In the genomic region with DNA sequence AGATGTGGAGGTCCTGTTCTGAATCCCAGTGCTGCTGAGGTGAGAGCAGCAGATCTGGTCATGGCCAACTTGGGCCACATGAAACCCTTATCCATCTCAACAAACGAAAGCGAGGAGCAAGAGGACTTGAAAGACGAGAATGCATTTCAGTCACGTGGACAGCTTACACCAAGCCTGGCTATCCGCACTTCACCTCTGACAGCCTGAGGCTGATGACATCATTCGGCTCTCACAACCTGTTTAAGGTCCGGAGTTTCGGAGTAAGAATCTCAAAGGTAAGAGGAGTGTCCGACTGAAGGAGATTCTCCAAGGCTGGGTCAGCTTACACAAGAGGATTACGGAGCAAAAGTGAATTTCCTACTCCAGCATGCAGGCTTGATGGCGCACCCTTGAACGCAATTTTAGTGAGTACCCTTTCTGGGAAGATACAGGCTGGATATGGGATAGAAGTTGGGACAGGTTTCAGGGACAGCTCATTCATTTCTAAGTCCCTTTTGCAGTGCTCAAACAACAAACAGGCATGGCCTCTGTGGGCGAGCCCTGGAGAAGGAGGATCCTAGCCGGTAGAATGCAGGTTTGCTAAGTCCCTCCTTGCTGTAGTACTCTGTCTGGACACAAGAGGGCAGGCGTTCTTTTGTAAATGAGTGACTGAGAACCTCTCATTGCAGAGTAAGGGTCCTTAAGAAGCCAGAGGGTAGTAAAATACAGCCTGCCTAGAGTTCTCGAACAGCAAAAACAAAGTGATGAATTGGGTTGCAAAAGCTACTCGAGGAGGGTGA, we compare ENCODE assay signal across 7 mouse cellular contexts. TPM values are rescaled to one million over a fixed set of nuclear protein-coding genes. Genes with fewer than 3 reads are reported as not detected.
DNase-seq lines count a peak whose midpoint lies in the region; ATAC-seq lines count a peak whose summit lies in the region.

No protein-coding gene starts in this region.

- ATAC-seq in megakaryocyte-erythroid progenitor cell, adult 5-6 weeks (replicated peaks; ENCODE audit: low FRiP score, low TSS enrichment, poor library complexity, severe bottlenecking) = peak; percentile 92

- intact Hi-C loops in gastrocnemius, postnatal 14 days (cut with DNase I; ENCODE audit: low total_unique reads) = loop anchor here (5.0 kb wide), 1 partner anchor 102 kb away; no protein-coding TSS in a partner anchor
- intact Hi-C loops in left cerebral cortex, postnatal 10 days (cut with DNase I) = loop anchor here (2.0 kb wide), 1 partner anchor 122 kb away; no protein-coding TSS in a partner anchor

- peak; percentile 68 to 93 for DNase-seq in adrenal gland, adult (ENCODE audit: inconsistent age in 2 of 2, low spot score in 1 of 2)
- DNase-seq in embryo, embryonic 10 days (ENCODE audit: low spot score) = peak; percentile 90
- peak; percentile 73 for DNase-seq in gastrocnemius, postnatal 14 days
- peak; percentile 87 for DNase-seq in induced T-regulatory cell, adult 2 months (ENCODE audit: low read depth)
- DNase-seq in left cerebral cortex, postnatal 10 days (ENCODE audit: extremely low spot score in 1 of 2, low spot score in 2 of 2) = peak; percentile 70 to 82
- DNase-seq in spleen, adult 18-20 months = peak; percentile 41 to 86

RNA-seq across cellular contexts. Expression of gene Plbd1, which starts 41.2 kb away (rescaled TPM):
- total RNA-seq in gastrocnemius, postnatal 14 days (2021) = 10 to 100 TPM; 12.2 to 14.9 TPM
- under 1 TPM in 1 of 2 experiments, not detected in 1; 0.34 TPM for total RNA-seq in left cerebral cortex, postnatal 10 days (2021)
- total RNA-seq in megakaryocyte-erythroid progenitor cell, adult 5-6 weeks (2014; fragmentation: Nextera tagmentation) = 2.1 TPM in 1 of 2 replicates, not detected in the other
- 4.1 and 7.1 TPM in 2 replicates for total RNA-seq in megakaryocyte-erythroid progenitor cell, adult 5-6 weeks (2017)

Comparison
In these comparisons a context has a peak if more than half of its experiments do, and no peak if none do; other contexts are left out.
1. Peak in every context shown above with its lines: DNase-seq and ATAC-seq.